Mouse (Mus musculus) cerebellum, postnatal 14 days (tissue): Measurements from ENCODE around the gene Selenom.

Experiments
- DNase-seq, 2 experiments: peaks; one replicate each; pipeline ENCODE4 v3.0.0; 2021; ENCODE audit warnings: mixed read lengths in 2 of 2

The Selenom gene

GRCm38 (mm10) chr11:3515216-3515615 is 732 bp downstream of the Selenom start:
- DNase-seq = no peak

- peak; percentile 83 to 90 for DNase-seq
Measured at GRCm38 (mm10) chr11:3515637-3516036, 1.2 kb downstream of the Selenom start.

- no peak for DNase-seq
Measured at GRCm38 (mm10) chr11:3516121-3516520, 1.6 kb downstream of the Selenom start.

GRCm38 (mm10) chr11:3516859-3517845 is 2.7 kb downstream of the Selenom start:
- peak; percentile 60 to 61 for DNase-seq

- DNase-seq = no peak
Measured at GRCm38 (mm10) chr11:3517846-3518732, 3.6 kb downstream of the Selenom start.

GRCm38 (mm10) chr11:3519051-3519726 is 4.7 kb downstream of the Selenom start:
- DNase-seq = no peak

GRCm38 (mm10) chr11:3519756-3520398 is 5.4 kb downstream of the Selenom start:
- peak in 1 of 2 experiments; percentile 68 for DNase-seq

GRCm38 (mm10) chr11:3520919-3521318 is 6.4 kb downstream of the Selenom start:
- DNase-seq = no peak

GRCm38 (mm10) chr11:3521339-3522224 is 7.1 kb downstream of the Selenom start:
- peak in 1 of 2 experiments; percentile 50 for DNase-seq

- DNase-seq = no peak
Measured at GRCm38 (mm10) chr11:3522285-3523000, 8.0 kb downstream of the Selenom start.

- DNase-seq = no peak
Measured at GRCm38 (mm10) chr11:3523840-3524582, 9.5 kb downstream of the Selenom start.

GRCm38 (mm10) chr11:3525560-3525959 is 11.1 kb downstream of the Selenom start:
- no peak for DNase-seq

GRCm38 (mm10) chr11:3526207-3526606 is 11.7 kb downstream of the Selenom start:
- no peak for DNase-seq

GRCm38 (mm10) chr11:3526979-3527738 is 12.7 kb downstream of the Selenom start:
- DNase-seq = peak in 1 of 2 experiments; percentile 65

GRCm38 (mm10) chr11:3527766-3528165 is 13.3 kb downstream of the Selenom start:
- DNase-seq = peak in 1 of 2 experiments; percentile 59

GRCm38 (mm10) chr11:3528208-3528607 is 13.7 kb downstream of the Selenom start:
- no peak for DNase-seq

GRCm38 (mm10) chr11:3529476-3530252 is 15.2 kb downstream of the Selenom start:
- no peak for DNase-seq

GRCm38 (mm10) chr11:3530731-3531130 is 16.2 kb downstream of the Selenom start:
- DNase-seq = no peak
